In genomic region chr9:108440485-108440884, GRCm38 (mm10) we compare ENCODE assay signal across 40 mouse cellular contexts. TPM values are rescaled to one million over a fixed set of nuclear protein-coding genes. Genes with fewer than 3 reads are reported as not detected.
DNase-seq lines count a peak whose midpoint lies in the region; ATAC-seq lines count a peak whose summit lies in the region.
"Had no signal": no experiment of that assay in that cellular context is flagged by ENCODE, and none has a peak within 500 bp of the region (broad histone marks: within the 10 kb centered on the region; RNA-seq: fewer than 3 reads in every experiment).

No protein-coding gene starts in this region.

- no peak overlapping the region for H3K4me2 ChIP-seq in forebrain, embryonic 16.5 days (ENCODE audit: low read length)
- no peak overlapping the region for H3K4me2 ChIP-seq in forebrain, embryonic 14.5 days (ENCODE audit: low read length)
- no peak overlapping the region for H3K4me2 ChIP-seq in heart, embryonic 16.5 days (ENCODE audit: low read depth, low read length)
- no peak overlapping the region for H3K4me2 ChIP-seq in lung, embryonic 15.5 days
- H3K4me2 ChIP-seq: embryonic facial prominence, embryonic 12.5 days; hindbrain, embryonic 12.5 days; intestine, embryonic 15.5 days; limb, embryonic 15.5 days; liver, embryonic 13.5 days; midbrain, embryonic 11.5 days had no signal

- 0 out of 2 replicates have a peak overlapping the region, but pooled peaks have one; percentile 6 for H3K27ac ChIP-seq in forebrain, embryonic 16.5 days (ENCODE audit: low read length)
- no peak overlapping the region for H3K27ac ChIP-seq in forebrain, embryonic 14.5 days (ENCODE audit: low read depth, low read length)
- peak overlapping the region; percentile 74 for H3K27ac ChIP-seq in heart, embryonic 16.5 days (ENCODE audit: low read length)
- H3K27ac ChIP-seq in lung, embryonic 15.5 days: peak overlapping the region; percentile 17; the same call in 1 of the 2 replicates
- H3K27ac ChIP-seq: embryonic facial prominence, embryonic 12.5 days; forebrain, embryonic 10.5 days; gastrocnemius, adult 2 months; hindbrain, embryonic 12.5 days; hindbrain, postnatal 0 days; intestine, embryonic 15.5 days; kidney, postnatal 0 days; limb, embryonic 10.5 days; liver, embryonic 13.5 days had no signal

- peaks cover 26% of the 10 kb centered on the region for H3K4me1 ChIP-seq in forebrain, embryonic 16.5 days (replicated peaks; ENCODE audit: control insufficient read depth, insufficient read depth, low read length)
- H3K4me1 ChIP-seq in forebrain, embryonic 14.5 days (ENCODE audit: control insufficient read depth, insufficient read depth, low read length): no peaks in the 10 kb centered on the region
- peaks cover 24% of the 10 kb centered on the region for H3K4me1 ChIP-seq in heart, embryonic 16.5 days (ENCODE audit: control insufficient read depth, insufficient read depth, low read length)
- peaks cover 26% of the 10 kb centered on the region for H3K4me1 ChIP-seq in lung, embryonic 15.5 days
- H3K4me1 ChIP-seq: embryonic facial prominence, embryonic 12.5 days; intestine, embryonic 15.5 days; limb, embryonic 10.5 days had no signal

- no peak for ATAC-seq in forebrain, embryonic 16.5 days
- ATAC-seq in forebrain, embryonic 14.5 days: no peak
- no peak for ATAC-seq in heart, embryonic 16.5 days (replicated peaks; ENCODE audit: extremely low read depth, insufficient read depth, low FRiP score)
- no peak for ATAC-seq in lung, embryonic 15.5 days (ENCODE audit: borderline replicate concordance, extremely low read depth, low FRiP score, low TSS enrichment)
- ATAC-seq: hindbrain, postnatal 0 days; intestine, embryonic 15.5 days; midbrain, embryonic 16.5 days; Patski had no signal

- H3K4me3 ChIP-seq in forebrain, embryonic 16.5 days (replicated peaks; ENCODE audit: low read length): no peak overlapping the region
- no peak overlapping the region for H3K4me3 ChIP-seq in forebrain, embryonic 14.5 days (ENCODE audit: low read depth, low read length)
- H3K4me3 ChIP-seq in heart, embryonic 16.5 days (ENCODE audit: low read length): no peak overlapping the region
- H3K4me3 ChIP-seq in lung, embryonic 15.5 days: no peak overlapping the region
- H3K4me3 ChIP-seq: embryonic facial prominence, embryonic 12.5 days; forebrain, embryonic 10.5 days; gastrocnemius, adult 2 months; hindbrain, embryonic 12.5 days; intestine, embryonic 15.5 days; limb, embryonic 10.5 days; limb, embryonic 15.5 days; liver, embryonic 13.5 days had no signal

- no peaks in the 10 kb centered on the region for H3K27me3 ChIP-seq in forebrain, embryonic 16.5 days (replicated peaks; ENCODE audit: control insufficient read depth, insufficient read depth, low read length)
- H3K27me3 ChIP-seq in forebrain, embryonic 14.5 days (replicated peaks; ENCODE audit: control insufficient read depth, insufficient read depth, low read length): no peaks in the 10 kb centered on the region
- H3K27me3 ChIP-seq in heart, embryonic 16.5 days (ENCODE audit: control insufficient read depth, insufficient read depth, low read length): no peaks in the 10 kb centered on the region
- no peaks in the 10 kb centered on the region for H3K27me3 ChIP-seq in lung, embryonic 15.5 days
- H3K27me3 ChIP-seq: embryonic facial prominence, embryonic 12.5 days; hindbrain, embryonic 12.5 days; intestine, embryonic 15.5 days; limb, embryonic 15.5 days; liver, embryonic 13.5 days had no signal

- 69% methylated on average over 5 of the region's 5 CpGs for WGBS in forebrain, embryonic 16.5 days
- WGBS in forebrain, embryonic 14.5 days: 79% methylated on average over 5 of the region's 5 CpGs
- 57% methylated on average over 5 of the region's 5 CpGs for WGBS in heart, embryonic 16.5 days
- 58% methylated on average over 5 of the region's 5 CpGs for WGBS in lung, embryonic 15.5 days

- H3K9ac ChIP-seq in forebrain, embryonic 16.5 days (replicated peaks; ENCODE audit: low read depth, low read length): no peak overlapping the region
- no peak overlapping the region for H3K9ac ChIP-seq in forebrain, embryonic 14.5 days (ENCODE audit: low read length)
- no peak overlapping the region for H3K9ac ChIP-seq in heart, embryonic 16.5 days (ENCODE audit: low read length)
- no peak overlapping the region for H3K9ac ChIP-seq in lung, embryonic 15.5 days
- H3K9ac ChIP-seq: embryonic facial prominence, embryonic 12.5 days; hindbrain, embryonic 12.5 days; intestine, embryonic 15.5 days; limb, embryonic 15.5 days; liver, embryonic 13.5 days had no signal

- H3K9me3 ChIP-seq in forebrain, embryonic 16.5 days (ENCODE audit: control insufficient read depth, low read length): no peaks in the 10 kb centered on the region
- no peaks in the 10 kb centered on the region for H3K9me3 ChIP-seq in forebrain, embryonic 14.5 days (replicated peaks; ENCODE audit: control insufficient read depth, low read length)
- no peaks in the 10 kb centered on the region; the same call in 1 of the 2 replicates for H3K9me3 ChIP-seq in heart, embryonic 16.5 days (replicated peaks; ENCODE audit: control insufficient read depth, low read length)
- H3K9me3 ChIP-seq in lung, embryonic 15.5 days: no peaks in the 10 kb centered on the region
- H3K9me3 ChIP-seq: embryonic facial prominence, embryonic 12.5 days; forebrain, embryonic 10.5 days; hindbrain, embryonic 12.5 days; intestine, embryonic 15.5 days; limb, embryonic 10.5 days; limb, embryonic 15.5 days; liver, embryonic 13.5 days had no signal

- H3K36me3 ChIP-seq in forebrain, embryonic 16.5 days (ENCODE audit: control insufficient read depth, insufficient read depth): no peaks in the 10 kb centered on the region
- no peaks in the 10 kb centered on the region for H3K36me3 ChIP-seq in forebrain, embryonic 14.5 days (ENCODE audit: control insufficient read depth, insufficient read depth, low read length)
- H3K36me3 ChIP-seq in heart, embryonic 16.5 days (ENCODE audit: control insufficient read depth, insufficient read depth): no peaks in the 10 kb centered on the region
- no peaks in the 10 kb centered on the region for H3K36me3 ChIP-seq in lung, embryonic 15.5 days
- H3K36me3 ChIP-seq: embryonic facial prominence, embryonic 12.5 days; forebrain, embryonic 10.5 days; hindbrain, embryonic 12.5 days; intestine, embryonic 15.5 days; limb, embryonic 10.5 days; limb, embryonic 15.5 days; liver, embryonic 13.5 days had no signal

- no peak for DNase-seq in forebrain, embryonic 14.5 days (ENCODE audit: low spot score)
- no peak for DNase-seq in heart, postnatal 4 days
- DNase-seq in lung, postnatal 4 days: no peak
- peak; percentile 83 for DNase-seq in brain, adult 2 months (ENCODE audit: low read depth, low spot score)
- DNase-seq in urinary bladder, postnatal 10 days (ENCODE audit: low spot score): no peak
- DNase-seq: adrenal gland, postnatal 10 days; cerebellum, adult 11 months; cerebellum, adult 9-10 months; cerebellum, postnatal 36 days; gastrocnemius, adult 2 months; gastrocnemius, postnatal 36 days; kidney, adult 2 months; layer of hippocampus, postnatal 36 days; liver, embryonic 13.5 days; lung, adult 18-20 months; spleen, adult 18-20 months; thymus, adult 2 months; thymus, postnatal 36 days had no signal

RNA-seq across cellular contexts. Expression of gene BC048562, which starts 4.2 kb away (rescaled TPM):
- polyA plus RNA-seq in forebrain, embryonic 16.5 days (2015; fragmentation: Nextera tagmentation; extraction: Ambion mirVana): not detected in 2 replicates
- not detected in 2 replicates for polyA plus RNA-seq in forebrain, embryonic 14.5 days (2014; fragmentation: Nextera tagmentation; extraction: Ambion mirVana)
- not detected in 2 replicates for polyA plus RNA-seq in heart, embryonic 16.5 days (2015; fragmentation: Nextera tagmentation; extraction: Ambion mirVana)
- total RNA-seq in heart, postnatal 4 days (2021): not detected
- polyA plus RNA-seq in lung, embryonic 15.5 days (2015; fragmentation: Nextera tagmentation; extraction: Ambion mirVana): not detected in 2 replicates
- total RNA-seq: adrenal gland, postnatal 10 days; gastrocnemius, adult 2 months; gastrocnemius, postnatal 36 days; heart, adult 8-10 months; heart, postnatal 25 days; hindbrain, postnatal 0 days; layer of hippocampus, postnatal 36 days; megakaryocyte, adult 5-6 weeks; MEL; neutrophil, adult 5-6 weeks had no signal
- polyA plus RNA-seq: embryonic facial prominence, embryonic 12.5 days; forebrain, embryonic 10.5 days; frontal cortex, adult 2 months; hindbrain, embryonic 12.5 days; hindbrain, postnatal 0 days; intestine, embryonic 15.5 days; kidney, adult 2 months; kidney, postnatal 0 days; large intestine, adult 2 months; limb, embryonic 10.5 days; limb, embryonic 15.5 days; liver, embryonic 13.5 days; midbrain, embryonic 11.5 days; midbrain, embryonic 16.5 days; neural tube, embryonic 11.5 days; Patski; thymus, adult 2 months had no signal

RNA-seq across cellular contexts. Expression of gene Ccdc36, which starts 12.2 kb away (rescaled TPM):
- 0.96 and 0.99 TPM in 2 replicates for polyA plus RNA-seq in forebrain, embryonic 16.5 days (2015; fragmentation: Nextera tagmentation; extraction: Ambion mirVana)
- polyA plus RNA-seq in forebrain, embryonic 14.5 days (2014; fragmentation: Nextera tagmentation; extraction: Ambion mirVana): 0.94 and 1.1 TPM in 2 replicates
- polyA plus RNA-seq in heart, embryonic 16.5 days (2015; fragmentation: Nextera tagmentation; extraction: Ambion mirVana): 0.45 and 0.71 TPM in 2 replicates
- under 1 TPM; 0.10 to 0.11 TPM for total RNA-seq in heart, postnatal 4 days (2021)
- 2.4 and 2.6 TPM in 2 replicates for polyA plus RNA-seq in lung, embryonic 15.5 days (2015; fragmentation: Nextera tagmentation; extraction: Ambion mirVana)
- total RNA-seq: adrenal gland, postnatal 10 days; gastrocnemius, adult 2 months; gastrocnemius, postnatal 36 days; heart, adult 8-10 months; heart, postnatal 25 days; MEL; neutrophil, adult 5-6 weeks had no signal
- polyA plus RNA-seq: kidney, adult 2 months; large intestine, adult 2 months; Patski had no signal

RNA-seq across cellular contexts. Expression of gene Ccdc71, which starts 19.8 kb away (rescaled TPM):
- 61.4 and 68.7 TPM in 2 replicates for polyA plus RNA-seq in forebrain, embryonic 16.5 days (2015; fragmentation: Nextera tagmentation; extraction: Ambion mirVana)
- 45.2 and 49.6 TPM in 2 replicates for polyA plus RNA-seq in forebrain, embryonic 14.5 days (2014; fragmentation: Nextera tagmentation; extraction: Ambion mirVana)
- 39.8 and 44.3 TPM in 2 replicates for polyA plus RNA-seq in heart, embryonic 16.5 days (2015; fragmentation: Nextera tagmentation; extraction: Ambion mirVana)
- 10 to 100 TPM; 27.0 to 28.4 TPM for total RNA-seq in heart, postnatal 4 days (2021)
- 56.6 and 60.4 TPM in 2 replicates for polyA plus RNA-seq in lung, embryonic 15.5 days (2015; fragmentation: Nextera tagmentation; extraction: Ambion mirVana)

RNA-seq across cellular contexts. Expression of gene Klhdc8b, which starts 20.9 kb away (rescaled TPM):
- polyA plus RNA-seq in forebrain, embryonic 16.5 days (2015; fragmentation: Nextera tagmentation; extraction: Ambion mirVana): 42.6 and 55.6 TPM in 2 replicates
- 47.9 and 52.6 TPM in 2 replicates for polyA plus RNA-seq in forebrain, embryonic 14.5 days (2014; fragmentation: Nextera tagmentation; extraction: Ambion mirVana)
- 103 and 110 TPM in 2 replicates for polyA plus RNA-seq in heart, embryonic 16.5 days (2015; fragmentation: Nextera tagmentation; extraction: Ambion mirVana)
- 10 to 100 TPM; 43.9 to 45.6 TPM for total RNA-seq in heart, postnatal 4 days (2021)
- polyA plus RNA-seq in lung, embryonic 15.5 days (2015; fragmentation: Nextera tagmentation; extraction: Ambion mirVana): 67.2 and 75.3 TPM in 2 replicates

RNA-seq across cellular contexts. Expression of gene Lamb2, which starts 39.1 kb away (rescaled TPM):
- 17.6 and 23.4 TPM in 2 replicates for polyA plus RNA-seq in forebrain, embryonic 16.5 days (2015; fragmentation: Nextera tagmentation; extraction: Ambion mirVana)
- 12.0 and 17.2 TPM in 2 replicates for polyA plus RNA-seq in forebrain, embryonic 14.5 days (2014; fragmentation: Nextera tagmentation; extraction: Ambion mirVana)
- 67.1 and 77.7 TPM in 2 replicates for polyA plus RNA-seq in heart, embryonic 16.5 days (2015; fragmentation: Nextera tagmentation; extraction: Ambion mirVana)
- total RNA-seq in heart, postnatal 4 days (2021): 100 to 1,000 TPM; 217 to 229 TPM
- polyA plus RNA-seq in lung, embryonic 15.5 days (2015; fragmentation: Nextera tagmentation; extraction: Ambion mirVana): 66.9 and 74.4 TPM in 2 replicates
- total RNA-seq: neutrophil, adult 5-6 weeks had no signal
